ENCODE assay signal across 8 mouse cellular contexts in the genomic region with DNA sequence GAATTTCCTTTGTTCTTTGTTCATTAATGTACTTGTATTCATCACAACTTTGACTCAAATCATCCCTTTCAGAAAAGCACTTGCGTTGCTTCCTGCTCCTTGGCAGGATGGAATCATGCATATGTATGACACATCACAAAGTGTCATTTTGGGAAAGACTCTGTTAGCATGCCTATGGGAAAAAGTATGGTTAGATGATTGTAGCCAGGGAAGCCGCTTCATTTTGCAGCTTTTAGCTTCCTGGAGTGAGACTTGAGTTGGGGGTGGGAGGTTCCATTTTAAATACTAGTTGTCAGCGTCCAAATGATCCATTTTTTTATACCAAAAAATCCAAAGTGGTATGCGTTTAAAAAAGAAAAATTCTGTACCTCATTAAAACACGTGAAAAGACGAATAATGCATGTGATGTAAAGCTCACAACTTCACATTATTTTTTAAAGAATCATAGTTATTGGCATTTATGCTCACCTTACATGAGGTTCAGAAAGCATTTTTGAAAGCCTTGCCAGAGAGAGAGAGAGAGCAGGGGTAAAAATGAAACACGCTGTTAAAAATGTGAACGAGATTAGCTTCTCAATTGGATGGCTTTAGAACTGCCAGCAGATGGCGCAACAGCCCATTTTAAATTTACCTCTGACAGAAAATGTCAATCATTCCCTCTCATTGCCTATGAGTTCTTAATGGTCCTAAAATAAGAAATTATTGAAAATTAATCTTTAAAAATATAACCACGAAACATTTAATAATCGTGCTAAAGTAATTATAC. TPM values are rescaled to one million over a fixed set of nuclear protein-coding genes. Genes with fewer than 3 reads are reported as not detected.
DNase-seq lines count a peak whose midpoint lies in the region; ATAC-seq lines count a peak whose summit lies in the region.

No protein-coding gene starts in this region.

- no peaks in the 10 kb centered on the region for H3K9me3 ChIP-seq in embryonic facial prominence, embryonic 14.5 days (ENCODE audit: control insufficient read depth, low read length)
- no peaks in the 10 kb centered on the region for H3K9me3 ChIP-seq in hindbrain, embryonic 13.5 days
- H3K9me3 ChIP-seq in intestine, embryonic 16.5 days (ENCODE audit: control insufficient read depth, low read length): no peaks in the 10 kb centered on the region

- H3K4me1 ChIP-seq in embryonic facial prominence, embryonic 14.5 days (ENCODE audit: control insufficient read depth, insufficient read depth, low read length): peaks cover 3% of the 10 kb centered on the region; the same call in 1 of the 2 replicates
- H3K4me1 ChIP-seq in hindbrain, embryonic 13.5 days (replicated peaks): no peaks in the 10 kb centered on the region
- H3K4me1 ChIP-seq in intestine, embryonic 16.5 days (ENCODE audit: control insufficient read depth, insufficient read depth, low read length): no peaks in the 10 kb centered on the region

- peak; percentile 18 for DNase-seq in ovary, postnatal 14 days (ENCODE audit: low spot score)
- DNase-seq in ovary, postnatal 36 days (ENCODE audit: low spot score): no peak
- DNase-seq in adrenal gland, adult 18-20 months (ENCODE audit: low spot score in 2 of 2): peak; percentile 16 to 54
- DNase-seq in embryonic facial prominence, embryonic 14.5 days (ENCODE audit: low spot score): peak; percentile 48
- DNase-seq in left cerebral cortex, postnatal 4 days: peak; percentile 58
- peak; percentile 13 to 24 for DNase-seq in natural killer cell, adult 2 months (ENCODE audit: low spot score in 2 of 2)

- no peak for ATAC-seq in embryonic facial prominence, embryonic 14.5 days (ENCODE audit: low read depth)
- ATAC-seq in hindbrain, embryonic 13.5 days (ENCODE audit: low FRiP score): peak; percentile 49; the same call in 1 of the 2 replicates
- ATAC-seq in intestine, embryonic 16.5 days: no peak

- no peak overlapping the region for H3K27ac ChIP-seq in embryonic facial prominence, embryonic 14.5 days (replicated peaks; ENCODE audit: low read depth, low read length)
- H3K27ac ChIP-seq in hindbrain, embryonic 13.5 days: no peak overlapping the region
- no peak overlapping the region for H3K27ac ChIP-seq in intestine, embryonic 16.5 days (ENCODE audit: low read length)

- no peak overlapping the region; the same call in 1 of the 2 replicates for H3K4me2 ChIP-seq in embryonic facial prominence, embryonic 14.5 days (ENCODE audit: low read depth, low read length)
- H3K4me2 ChIP-seq in hindbrain, embryonic 13.5 days: 0 out of 2 replicates have a peak overlapping the region, but pooled peaks have one; percentile 16
- no peak overlapping the region for H3K4me2 ChIP-seq in intestine, embryonic 16.5 days (ENCODE audit: low read depth, low read length)

- no peaks in the 10 kb centered on the region for H3K36me3 ChIP-seq in embryonic facial prominence, embryonic 14.5 days (ENCODE audit: control insufficient read depth, insufficient read depth, low read length)
- no peaks in the 10 kb centered on the region for H3K36me3 ChIP-seq in hindbrain, embryonic 13.5 days
- H3K36me3 ChIP-seq in intestine, embryonic 16.5 days (ENCODE audit: control insufficient read depth, insufficient read depth, low read length): no peaks in the 10 kb centered on the region

- 31% methylated on average over 11 of the region's 11 CpGs for WGBS in embryonic facial prominence, embryonic 14.5 days
- WGBS in hindbrain, embryonic 13.5 days: 31% methylated on average over 11 of the region's 11 CpGs
- WGBS in intestine, embryonic 16.5 days: 38% methylated on average over 11 of the region's 11 CpGs

- no peak overlapping the region for H3K4me3 ChIP-seq in embryonic facial prominence, embryonic 14.5 days (ENCODE audit: low read depth, low read length)
- H3K4me3 ChIP-seq in hindbrain, embryonic 13.5 days: no peak overlapping the region
- no peak overlapping the region for H3K4me3 ChIP-seq in intestine, embryonic 16.5 days (ENCODE audit: low read length)

- no peaks in the 10 kb centered on the region for H3K27me3 ChIP-seq in embryonic facial prominence, embryonic 14.5 days (replicated peaks; ENCODE audit: control insufficient read depth, insufficient read depth, low read length)
- no peaks in the 10 kb centered on the region for H3K27me3 ChIP-seq in hindbrain, embryonic 13.5 days
- no peaks in the 10 kb centered on the region for H3K27me3 ChIP-seq in intestine, embryonic 16.5 days (replicated peaks; ENCODE audit: control insufficient read depth, insufficient read depth, low read length)

- intact Hi-C loops in left cerebral cortex, postnatal 4 days (cut with DNase I): loop anchor here (2.0 to 10.0 kb wide), 2 partner anchors 1638 to 1868 kb away; no protein-coding TSS in a partner anchor

- H3K9ac ChIP-seq in embryonic facial prominence, embryonic 14.5 days (ENCODE audit: low read depth, low read length): no peak overlapping the region
- no peak overlapping the region for H3K9ac ChIP-seq in hindbrain, embryonic 13.5 days
- no peak overlapping the region for H3K9ac ChIP-seq in intestine, embryonic 16.5 days (ENCODE audit: low read depth, low read length)

RNA-seq across cellular contexts. Expression of a gene that starts 57.6 kb away (rescaled TPM):
- 10 to 100 TPM; 25.2 to 28.4 TPM for total RNA-seq in adrenal gland, adult 18-20 months (2021)
- polyA plus RNA-seq in embryonic facial prominence, embryonic 14.5 days (2014; fragmentation: Nextera tagmentation; extraction: Ambion mirVana): 38.5 and 41.6 TPM in 2 replicates
- 42.1 and 52.7 TPM in 2 replicates for polyA plus RNA-seq in hindbrain, embryonic 13.5 days (2015; fragmentation: Nextera tagmentation; extraction: Ambion mirVana)
- total RNA-seq in left cerebral cortex, postnatal 4 days (2021): 10 to 100 TPM; 15.5 to 20.1 TPM
- 56.0 and 61.2 TPM in 2 replicates for polyA plus RNA-seq in intestine, embryonic 16.5 days (2015; fragmentation: Nextera tagmentation; extraction: Ambion mirVana)
